Mouse (Mus musculus) brain, adult 2 months (tissue): ENCODE measurements at regions not wholly inside any gene's neighbourhood (a gene's known extent, or its start where the extent isn't known, plus 50 kb on each side); places are given as distances from the start of the nearest gene placed in this dataset.

Experiments used
- DNase-seq: peaks from one replicate; pipeline ENCODE4 v3.0.0; 2011; ENCODE audit warnings: low read depth, low spot score

- DNase-seq, result no peak
These were observed 83.1 kb downstream of the Thbs2 start for GRCm38 (mm10) chr17:14610791-14611522.

- no peak for DNase-seq
These were observed 85.2 kb downstream of the Thbs2 start for GRCm38 (mm10) chr17:14608845-14609244.

GRCm38 (mm10) chr17:14606356-14606989, 87.6 kb downstream of the Thbs2 start:
- DNase-seq, result no peak

- no peak for DNase-seq
These were observed 94.4 kb downstream of the Thbs2 start for GRCm38 (mm10) chr17:14599681-14600080.

GRCm38 (mm10) chr17:14596470-14596869, 97.6 kb downstream of the Thbs2 start:
- peak; percentile 64 for DNase-seq

GRCm38 (mm10) chr17:14595525-14595924, 98.5 kb downstream of the Thbs2 start:
- DNase-seq, result no peak

- DNase-seq, result peak; percentile 66
These were observed 105.8 kb downstream of the Thbs2 start for GRCm38 (mm10) chr17:14588086-14588817.

GRCm38 (mm10) chr17:14579671-14580070, 114.4 kb downstream of the Thbs2 start:
- DNase-seq, result no peak

- DNase-seq, result no peak
These were observed 115.3 kb downstream of the Thbs2 start for GRCm38 (mm10) chr17:14578721-14579120.

- DNase-seq, result no peak
These were observed 115.8 kb downstream of the Thbs2 start for GRCm38 (mm10) chr17:14578194-14578593.

- no peak for DNase-seq
These were observed 117.9 kb downstream of the Thbs2 start for GRCm38 (mm10) chr17:14576159-14576558.

- no peak for DNase-seq
These were observed 122.9 kb downstream of the Thbs2 start for GRCm38 (mm10) chr17:14571143-14571542.

- DNase-seq, result no peak
These were observed 123.7 kb downstream of the Thbs2 start for GRCm38 (mm10) chr17:14570266-14570775.

- DNase-seq, result no peak
These were observed 131.8 kb downstream of the Thbs2 start for GRCm38 (mm10) chr17:14562191-14562590.

- no peak for DNase-seq
These were observed 136.8 kb downstream of the Thbs2 start for GRCm38 (mm10) chr17:14557214-14557613.

GRCm38 (mm10) chr17:14553195-14553594, 140.8 kb downstream of the Thbs2 start:
- DNase-seq, result peak; percentile 32

- no peak for DNase-seq
These were observed 142.0 kb downstream of the Thbs2 start for GRCm38 (mm10) chr17:14552081-14552480.

- no peak for DNase-seq
These were observed 142.4 kb downstream of the Thbs2 start for GRCm38 (mm10) chr17:14551610-14552009.

GRCm38 (mm10) chr17:14545822-14546473, 148.1 kb downstream of the Thbs2 start:
- peak; percentile 81 for DNase-seq

GRCm38 (mm10) chr17:14544343-14545002, 149.6 kb downstream of the Thbs2 start:
- no peak for DNase-seq

GRCm38 (mm10) chr17:14541035-14541434, 153.0 kb downstream of the Thbs2 start:
- no peak for DNase-seq
